Mouse (Mus musculus): ENCODE results near the gene Trnt1. TPM values are rescaled to one million over a fixed set of nuclear protein-coding genes. Genes with fewer than 3 reads are reported as not detected.

Trnt1 gene
- polyA plus RNA-seq (2014; fragmentation: Illumina TruSeq; extraction: RNeasy Lipid Tissue Mini Kit (QIAGEN cat#74804); ENCODE audit: low read depth, low replicate concordance), result 62.7 TPM

DNA sequence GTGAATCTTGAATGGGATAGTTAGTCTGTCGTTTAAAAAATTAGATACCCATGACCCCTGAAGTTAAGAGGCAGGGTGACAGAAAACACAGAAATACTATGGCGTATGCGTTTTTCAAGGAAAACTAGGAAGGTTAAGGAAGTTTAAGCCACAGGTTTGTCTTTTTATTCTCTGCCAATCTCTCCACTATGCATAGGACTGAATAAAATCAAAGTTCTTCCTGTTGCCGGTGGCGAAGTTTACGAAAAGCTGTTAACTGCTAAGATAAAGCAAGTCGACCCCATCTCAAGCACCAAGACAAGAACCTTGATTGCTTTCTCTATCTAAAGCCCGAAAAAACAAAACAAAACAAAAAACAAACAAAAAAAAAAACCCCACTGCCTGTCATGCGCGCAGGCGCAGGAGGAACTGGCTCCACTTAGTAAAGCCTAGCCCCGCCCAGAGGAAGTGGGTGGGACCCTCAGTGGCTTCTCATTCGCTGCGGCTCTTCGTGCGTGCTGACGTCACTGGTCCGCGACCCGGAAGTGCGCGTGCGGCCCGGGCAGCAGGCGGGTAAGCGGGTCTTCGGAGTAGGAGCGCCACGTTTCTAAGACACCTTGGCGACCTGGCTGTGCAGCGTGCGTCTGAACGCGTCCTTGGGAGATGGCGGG lies at the start of gene Trnt1:
Gene Trnt1, plus strand, starts transcription at position 481 of the 650 bp plus-strand sequence.

DNA sequence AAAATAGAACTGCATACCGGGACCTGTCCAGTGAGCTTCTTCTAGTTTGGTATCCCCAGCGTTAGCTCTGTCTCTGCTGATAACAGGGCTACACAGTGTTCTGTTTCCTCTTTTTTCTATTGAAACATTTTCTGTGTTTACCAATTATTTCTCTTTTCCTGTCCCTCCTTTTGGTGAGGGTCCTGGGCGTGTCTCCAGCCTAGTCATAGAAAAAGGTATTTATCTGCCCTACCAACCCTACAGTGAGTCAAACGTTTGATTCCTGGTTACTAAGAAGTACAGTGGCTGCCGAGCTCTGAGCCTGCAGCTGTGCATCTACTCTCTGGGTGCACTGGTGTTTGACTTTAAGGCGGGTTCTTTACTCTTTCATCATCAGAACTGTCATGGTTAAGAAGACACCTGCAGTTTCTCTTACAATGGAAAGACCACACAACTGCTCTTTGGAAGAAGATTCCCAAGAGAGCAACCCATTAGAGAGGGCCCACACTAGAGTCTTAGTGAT lies 20.0 kb upstream of the Trnt1 start, which contains the start of gene Il5ra:
Gene Il5ra, minus strand, starts transcription at position 151 of the 502 bp plus-strand sequence.

DNA sequence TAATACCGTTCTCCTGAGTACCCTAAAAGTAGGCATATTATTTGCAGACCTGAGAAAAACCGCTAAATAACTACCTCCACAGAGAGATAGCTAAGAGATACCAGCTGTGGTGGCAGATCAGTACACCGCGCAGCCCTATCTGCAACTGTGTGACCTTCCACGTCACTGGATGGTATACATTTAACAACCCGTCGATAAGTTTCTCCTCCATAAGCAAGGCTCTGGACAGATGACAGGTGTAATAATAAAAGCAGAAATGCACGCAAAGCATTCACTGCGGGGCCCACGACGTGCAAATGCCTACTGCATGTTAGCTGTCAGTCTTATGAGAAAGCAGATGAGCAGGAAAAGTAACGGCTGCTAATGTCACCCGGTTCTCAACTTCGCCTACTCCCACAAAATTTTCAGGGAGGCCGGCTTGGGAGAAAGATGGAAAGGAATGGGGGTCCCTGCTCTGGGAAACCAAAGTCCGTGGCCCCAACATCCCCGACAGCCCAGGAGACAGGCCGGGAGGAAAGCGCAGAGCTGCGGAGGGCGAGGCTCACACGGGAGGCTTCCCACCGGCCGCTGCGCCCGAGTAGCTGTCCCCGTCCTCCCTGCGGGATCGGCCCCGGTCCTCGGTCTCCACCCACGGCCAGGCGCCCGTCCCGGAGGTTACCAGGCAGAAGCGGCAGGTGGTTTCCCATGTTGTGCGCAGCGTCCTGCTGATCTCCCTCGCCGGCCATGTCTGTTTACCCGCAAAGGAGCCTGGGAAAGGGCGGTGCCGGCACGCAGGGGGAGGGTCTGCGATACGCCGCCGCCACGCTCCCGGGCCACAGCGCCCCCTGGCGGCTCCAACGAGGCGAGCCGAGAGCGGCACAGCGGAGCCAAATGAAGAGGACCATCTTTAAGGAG lies 30.7 kb downstream of the Trnt1 start, which contains the start of gene Crbn:
Gene Crbn, minus strand, starts transcription at position 745 of the 894 bp plus-strand sequence.

Other genes with a start within 250 kb of the Trnt1 start
- 4.6 TPM for gene Il5ra, start 20.1 kb upstream of the Trnt1 start, polyA plus RNA-seq (2014; fragmentation: Illumina TruSeq; extraction: RNeasy Lipid Tissue Mini Kit (QIAGEN cat#74804); ENCODE audit: low read depth, low replicate concordance)
- gene Crbn, start 31.0 kb downstream of the Trnt1 start, polyA plus RNA-seq (2014; fragmentation: Illumina TruSeq; extraction: RNeasy Lipid Tissue Mini Kit (QIAGEN cat#74804); ENCODE audit: low read depth, low replicate concordance), result 118 TPM